Mouse (Mus musculus): ENCODE measurements around the gene 4933415A04Rik.

- TF ChIP-seq POLR2A (IDR thresholded peaks at IDR 0.05; ENCODE audit: low read depth, low read length) = no peak
- TF ChIP-seq CTCF (IDR thresholded peaks at IDR 0.05; ENCODE audit: borderline replicate concordance, insufficient read depth, low read length) = no peak
These were observed 38.7 kb upstream of the 4933415A04Rik start for GRCm38 (mm10) chr11:43548148-43548547.

Measured in embryonic fibroblast, embryonic 13.5 days (primary cell).